Mouse (Mus musculus): ENCODE measurements around the gene Acaca.
A peak's percentile ranks its signal among the peaks of the same experiment; 100 is the strongest.

Gene Acaca

GRCm38 (mm10) chr11:84150884-84151283 lies 21.4 kb downstream of the Acaca start:
- no peak for DNase-seq

- DNase-seq, result no peak
Observed at GRCm38 (mm10) chr11:84156535-84157262, 27.2 kb downstream of the Acaca start.

GRCm38 (mm10) chr11:84164123-84164522 lies 34.7 kb downstream of the Acaca start:
- no peak for DNase-seq

- DNase-seq, result no peak
Observed at GRCm38 (mm10) chr11:84164561-84164960, 35.1 kb downstream of the Acaca start.

GRCm38 (mm10) chr11:84167046-84167526 lies 37.6 kb downstream of the Acaca start, which contains the start of gene Gm11437:
Gene Gm11437 (minus strand): TSS chr11:84167476.
- DNase-seq, result no peak

GRCm38 (mm10) chr11:84168701-84169288 lies 39.3 kb downstream of the Acaca start:
- DNase-seq, result peak; percentile 65

- no peak for DNase-seq
Observed at GRCm38 (mm10) chr11:84172539-84173435, 43.3 kb downstream of the Acaca start.

GRCm38 (mm10) chr11:84178571-84178970 lies 49.1 kb downstream of the Acaca start:
- no peak for DNase-seq

GRCm38 (mm10) chr11:84179226-84179953 lies 49.9 kb downstream of the Acaca start:
- peak; percentile 94 for DNase-seq

GRCm38 (mm10) chr11:84179954-84180598 lies 50.6 kb downstream of the Acaca start:
- DNase-seq, result peak; percentile 78

GRCm38 (mm10) chr11:84181286-84181685 lies 51.8 kb downstream of the Acaca start:
- no peak for DNase-seq

GRCm38 (mm10) chr11:84188530-84188929 lies 59.1 kb downstream of the Acaca start:
- DNase-seq, result no peak

- DNase-seq, result no peak
Observed at GRCm38 (mm10) chr11:84190581-84191233, 61.2 kb downstream of the Acaca start.

- no peak for DNase-seq
Observed at GRCm38 (mm10) chr11:84193249-84193648, 63.8 kb downstream of the Acaca start.

GRCm38 (mm10) chr11:84194751-84195150 lies 65.3 kb downstream of the Acaca start:
- DNase-seq, result peak; percentile 23

GRCm38 (mm10) chr11:84197607-84198402 lies 68.3 kb downstream of the Acaca start:
- peak; percentile 49 for DNase-seq

- no peak for DNase-seq
Observed at GRCm38 (mm10) chr11:84205776-84206175, 76.3 kb downstream of the Acaca start.

- no peak for DNase-seq
Observed at GRCm38 (mm10) chr11:84210876-84211275, 81.4 kb downstream of the Acaca start.

- no peak for DNase-seq
Observed at GRCm38 (mm10) chr11:84218951-84219350, 89.5 kb downstream of the Acaca start.

GRCm38 (mm10) chr11:84243562-84243961 lies 114.1 kb downstream of the Acaca start:
- DNase-seq, result peak; percentile 48

GRCm38 (mm10) chr11:84247370-84247769 lies 117.9 kb downstream of the Acaca start:
- DNase-seq, result no peak

Measured in right cerebral cortex, adult 18-20 months (tissue).